Mouse (Mus musculus) limb, embryonic 11.5 days (tissue): ENCODE results near the gene Mrc1. TPM values are rescaled to one million over a fixed set of nuclear protein-coding genes. Genes with fewer than 3 reads are reported as not detected.
"Not testable (repeated sequence)": the region's sequence is repeated elsewhere in the genome, so short reads cannot be mapped to it uniquely, and the experiment has no call there.

Experiments used
- ATAC-seq: fragments of 200-750 bp; cut with Nextera tagmentation; 2 replicates; pipeline ENCODE4 v1.8.0; 2017; ENCODE audit warnings: low read depth; ENCODE audit not compliant: insufficient number of reproducible peaks, low FRiP score, low TSS enrichment
- DNase-seq: peaks from one replicate; pipeline ENCODE4 v3.0.0-alpha.2; 2015; ENCODE audit warnings: low spot score
- H3K27ac ChIP-seq: fragments of 300-500 bp; sonication (generic); replicated peaks from 2 replicates; pipeline ENCODE4 v1.5.1; 2014; ENCODE audit warnings: low read depth, mild to moderate bottlenecking, low read length
- H3K27me3 ChIP-seq: fragments of 300-500 bp; sonication (generic); 2 replicates; pipeline ENCODE4 v1.6.1; 2014; ENCODE audit warnings: mild to moderate bottlenecking, low read length, mixed read lengths; ENCODE audit not compliant: control insufficient read depth, insufficient read depth
- H3K36me3 ChIP-seq: fragments of 300-500 bp; sonication (generic); 2 replicates; pipeline ENCODE4 v1.6.1; 2014; ENCODE audit warnings: mild to moderate bottlenecking, low read length, moderate library complexity, mixed read lengths; ENCODE audit not compliant: control insufficient read depth, insufficient read depth
- H3K4me1 ChIP-seq: fragments of 300-500 bp; sonication (generic); 2 replicates; pipeline ENCODE4 v1.6.1; 2014; ENCODE audit warnings: low read length, mixed read lengths; ENCODE audit not compliant: control insufficient read depth, insufficient read depth
- H3K4me2 ChIP-seq: fragments of 300-500 bp; sonication (generic); 2 replicates; pipeline ENCODE4 v1.6.1; 2014; ENCODE audit warnings: low read depth, mild to moderate bottlenecking, moderate library complexity; ENCODE audit not compliant: severe bottlenecking
- H3K4me3 ChIP-seq: fragments of 300-500 bp; sonication (generic); 2 replicates; pipeline ENCODE4 v1.5.1; 2014; ENCODE audit warnings: low read depth, low read length
- H3K9ac ChIP-seq: fragments of 300-500 bp; sonication (generic); 2 replicates; pipeline ENCODE4 v1.6.1; 2014; ENCODE audit warnings: mild to moderate bottlenecking, low read length
- H3K9me3 ChIP-seq: fragments of 300-500 bp; sonication (generic); 2 replicates; pipeline ENCODE4 v1.6.1; 2016; ENCODE audit warnings: low read length; ENCODE audit not compliant: control insufficient read depth
- WGBS: fragments of 180-500 bp; shearing (Covaris S2); extraction: QIAGEN DNeasy Blood & Tissue Kit; methylation state at CpG from one replicate; pipeline ENCODE4 v1.1.7; 2014; 5-methylcytosine and 5-hydroxymethylcytosine counted together
- polyA plus RNA-seq: library from polyadenylated mRNA; unstranded; fragments of >200 nt; fragmentation: Nextera tagmentation; extraction: Ambion mirVana; gene quantifications from 2 replicates; pipeline ENCODE4 v1.2.1, GENCODE M21; 2014

Gene Mrc1
- 1.8 and 2.4 TPM in 2 replicates for polyA plus RNA-seq

GRCm38 (mm10) chr2:14229149-14229548 lies at the start of gene Mrc1:
TSS of gene Mrc1 (plus strand) at chr2:14229392.
- Histone ChIP-seq H3K27me3 (no peaks in the 10 kb centered on the region), H3K4me1 (no peaks in the 10 kb centered on the region), H3K9me3 (no peaks in the 10 kb centered on the region), H3K4me2 (no peak within 1 kb of the TSS), H3K4me3 (no peak within 1 kb of the TSS), H3K9ac (no peak within 1 kb of the TSS), H3K27ac (no peak within 1 kb of the TSS), H3K36me3 (no peaks in the 10 kb centered on the region)
- WGBS: 61% methylated on average over 3 of the region's 3 CpGs
- DNase-seq (no peak), ATAC-seq (no peak)

GRCm38 (mm10) chr2:14184375-14184774 lies 44.8 kb upstream of the Mrc1 start:
- Histone ChIP-seq H3K9me3 (no peaks in the 10 kb centered on the region), H3K4me3 (no peak overlapping the region), H3K4me2 (no peak overlapping the region), H3K9ac (no peak overlapping the region), H3K4me1 (no peaks in the 10 kb centered on the region), H3K36me3 (no peaks in the 10 kb centered on the region), H3K27ac (no peak overlapping the region), H3K27me3 (no peaks in the 10 kb centered on the region)
- ATAC-seq (no peak), DNase-seq (no peak)

- no peak overlapping the region for H3K4me2 ChIP-seq
- H3K9ac ChIP-seq: no peak overlapping the region
- H3K4me1 ChIP-seq: no peaks in the 10 kb centered on the region
- H3K27me3 ChIP-seq: no peaks in the 10 kb centered on the region
- no peak overlapping the region for H3K4me3 ChIP-seq
- no peak overlapping the region for H3K27ac ChIP-seq
- H3K9me3 ChIP-seq: no peaks in the 10 kb centered on the region
- WGBS: 72% methylated on average over 4 of the region's 4 CpGs
- DNase-seq (no peak), ATAC-seq (no peak)
- no peaks in the 10 kb centered on the region for H3K36me3 ChIP-seq
Observed at GRCm38 (mm10) chr2:14190684-14191083, 38.5 kb upstream of the Mrc1 start.

- no peak for ATAC-seq
- no peak for DNase-seq
- Histone ChIP-seq H3K4me1 (no peaks in the 10 kb centered on the region), H3K4me2 (no peak overlapping the region), H3K36me3 (no peaks in the 10 kb centered on the region), H3K4me3 (no peak overlapping the region), H3K9ac (no peak overlapping the region), H3K27me3 (no peaks in the 10 kb centered on the region), H3K9me3 (no peaks in the 10 kb centered on the region), H3K27ac (no peak overlapping the region)
- WGBS: 83% methylated on average over 4 of the region's 4 CpGs
Observed at GRCm38 (mm10) chr2:14191601-14192000, 37.6 kb upstream of the Mrc1 start.

GRCm38 (mm10) chr2:14192046-14192445 lies 37.1 kb upstream of the Mrc1 start:
- 89% methylated on average over 6 of the region's 6 CpGs for WGBS
- Histone ChIP-seq H3K4me3 (no peak overlapping the region), H3K27ac (no peak overlapping the region)

GRCm38 (mm10) chr2:14198325-14198903 lies 30.8 kb upstream of the Mrc1 start:
- not testable (repeated sequence) for H3K27me3 ChIP-seq, H3K4me3 ChIP-seq, H3K4me1 ChIP-seq, H3K4me2 ChIP-seq, H3K9me3 ChIP-seq, H3K36me3 ChIP-seq, H3K9ac ChIP-seq, DNase-seq, ATAC-seq, H3K27ac ChIP-seq
- no CpG with 5 or more reads among the region's 2 CpGs for WGBS

More at GRCm38 (mm10) chr2:14192046-14192445, 37.1 kb upstream of the Mrc1 start:
- ATAC-seq: no peak
- Histone ChIP-seq H3K4me2 (no peak overlapping the region), H3K27me3 (no peaks in the 10 kb centered on the region), H3K36me3 (no peaks in the 10 kb centered on the region), H3K4me1 (no peaks in the 10 kb centered on the region), H3K9me3 (no peaks in the 10 kb centered on the region), H3K9ac (no peak overlapping the region)
- no peak for DNase-seq

GRCm38 (mm10) chr2:14199621-14200020 lies 29.6 kb upstream of the Mrc1 start:
- no peak for DNase-seq
- Histone ChIP-seq H3K4me2 (no peak overlapping the region), H3K4me1 (no peaks in the 10 kb centered on the region), H3K4me3 (no peak overlapping the region), H3K27me3 (no peaks in the 10 kb centered on the region), H3K9ac (no peak overlapping the region), H3K36me3 (no peaks in the 10 kb centered on the region), H3K9me3 (no peaks in the 10 kb centered on the region), H3K27ac (no peak overlapping the region)
- 56% methylated on average over 2 of the region's 2 CpGs for WGBS
- ATAC-seq: no peak

- H3K27ac ChIP-seq, H3K4me3 ChIP-seq, DNase-seq, H3K4me1 ChIP-seq, H3K27me3 ChIP-seq, ATAC-seq, H3K36me3 ChIP-seq, H3K9ac ChIP-seq, H3K9me3 ChIP-seq, H3K4me2 ChIP-seq: not testable (repeated sequence)
- WGBS: no CpG with 5 or more reads among the region's 2 CpGs
Observed at GRCm38 (mm10) chr2:14200879-14201445, 28.2 kb upstream of the Mrc1 start.

- Histone ChIP-seq H3K4me3 (no peak overlapping the region), H3K36me3 (no peaks in the 10 kb centered on the region)
- 100% methylated on average over 1 of the region's 1 CpGs for WGBS
Observed at GRCm38 (mm10) chr2:14204308-14204707, 24.9 kb upstream of the Mrc1 start.

More at GRCm38 (mm10) chr2:14204308-14204707, 24.9 kb upstream of the Mrc1 start:
- H3K9me3 ChIP-seq: no peaks in the 10 kb centered on the region
- H3K27ac ChIP-seq: no peak overlapping the region
- no peaks in the 10 kb centered on the region for H3K27me3 ChIP-seq
- DNase-seq (no peak), ATAC-seq (no peak)
- no peak overlapping the region for H3K9ac ChIP-seq
- H3K4me1 ChIP-seq: no peaks in the 10 kb centered on the region
- H3K4me2 ChIP-seq: no peak overlapping the region
